Mouse (Mus musculus) heart, adult 18-20 months (tissue): ENCODE measurements around the gene Arntl. TPM values are rescaled to one million over a fixed set of nuclear protein-coding genes. Genes with fewer than 3 reads are reported as not detected.

ENCODE experiments used
- DNase-seq, 2 experiments: peaks; one replicate each; pipeline ENCODE4 v3.0.0; 2021 to 2022; ENCODE audit warnings: mixed read lengths in 1 of 2
- total RNA-seq, 2 experiments: library from RNA; stranded (reverse); gene quantifications; 2 replicates each; pipeline ENCODE4 v1.2.3; 2021

The Arntl gene
- total RNA-seq, 2 experiments from 2014 or later, result 18.5 to 22.6 TPM

- peak in 1 of 2 experiments; percentile 59 for DNase-seq
Observed at GRCm38 (mm10) chr7:113207471-113208387, 464 bp downstream of the Arntl start.

- DNase-seq, result peak in 1 of 2 experiments; percentile 29
Observed at GRCm38 (mm10) chr7:113208388-113208753, 1.1 kb downstream of the Arntl start.

GRCm38 (mm10) chr7:113210441-113210840, 3.2 kb downstream of the Arntl start:
- peak; percentile 56 to 57 for DNase-seq

- peak; percentile 19 to 29 for DNase-seq
Observed at GRCm38 (mm10) chr7:113214245-113215169, 7.2 kb downstream of the Arntl start.

- DNase-seq, result peak; percentile 37 to 58
Observed at GRCm38 (mm10) chr7:113216152-113216551, 8.9 kb downstream of the Arntl start.

- DNase-seq, result no peak
Observed at GRCm38 (mm10) chr7:113219416-113219815, 12.2 kb downstream of the Arntl start.

GRCm38 (mm10) chr7:113219864-113220263, 12.6 kb downstream of the Arntl start:
- no peak for DNase-seq

- no peak for DNase-seq
Observed at GRCm38 (mm10) chr7:113220691-113221238, 13.5 kb downstream of the Arntl start.

- DNase-seq, result no peak
Observed at GRCm38 (mm10) chr7:113222821-113223220, 15.6 kb downstream of the Arntl start.

GRCm38 (mm10) chr7:113224620-113225019, 17.4 kb downstream of the Arntl start:
- no peak for DNase-seq

GRCm38 (mm10) chr7:113228498-113228897, 21.2 kb downstream of the Arntl start:
- DNase-seq, result no peak

- DNase-seq, result no peak
Observed at GRCm38 (mm10) chr7:113236135-113236534, 28.9 kb downstream of the Arntl start.

GRCm38 (mm10) chr7:113238365-113238764, 31.1 kb downstream of the Arntl start:
- DNase-seq, result no peak

GRCm38 (mm10) chr7:113239448-113240130, 32.3 kb downstream of the Arntl start:
- no peak for DNase-seq

- peak; percentile 54 to 60 for DNase-seq
Observed at GRCm38 (mm10) chr7:113240438-113240837, 33.2 kb downstream of the Arntl start.

GRCm38 (mm10) chr7:113241901-113242661, 34.8 kb downstream of the Arntl start:
- peak; percentile 68 for DNase-seq

- peak; percentile 69 to 70 for DNase-seq
Observed at GRCm38 (mm10) chr7:113242688-113243087, 35.4 kb downstream of the Arntl start.

GRCm38 (mm10) chr7:113245144-113245543, 37.9 kb downstream of the Arntl start:
- no peak for DNase-seq

GRCm38 (mm10) chr7:113246512-113246911, 39.2 kb downstream of the Arntl start:
- no peak for DNase-seq

GRCm38 (mm10) chr7:113247167-113247566, 39.9 kb downstream of the Arntl start:
- DNase-seq, result no peak
